Mouse (Mus musculus): Measurements from ENCODE around the gene Ttc41. TPM values are rescaled to one million over a fixed set of nuclear protein-coding genes. Genes with fewer than 3 reads are reported as not detected.

Gene Ttc41
- total RNA-seq, 2 experiments from 2014 or later = 1.3 to 1.7 TPM

GRCm38 (mm10) chr10:86778398-86779116 is 72.9 kb downstream of the Ttc41 start, which contains the start of gene Nt5dc3:
Gene Nt5dc3, plus strand, starts transcription at chr10:86779005.
- peak; percentile 91 to 92 for DNase-seq (ENCODE audit: low spot score in 2 of 2)
- intact Hi-C loops (cut with DNase I) = loop anchor here (2.0 to 10.0 kb wide), 3 partner anchors 44 to 186 kb away; partner anchors contain the start of genes Hsp90b1 and Ttc41

- DNase-seq (ENCODE audit: low spot score in 2 of 2) = peak in 1 of 2 experiments; percentile 27
- intact Hi-C loops (cut with DNase I) = loop anchor here (2.0 to 10.0 kb wide), 3 partner anchors 43 to 186 kb away; partner anchors contain the start of genes Hsp90b1 and Ttc41
These were observed 73.6 kb downstream of the Ttc41 start for GRCm38 (mm10) chr10:86779117-86779755.

- DNase-seq (ENCODE audit: low spot score in 2 of 2) = no peak
- intact Hi-C loops (cut with DNase I) = loop anchor here (2.0 to 10.0 kb wide), 3 partner anchors 42 to 185 kb away; partner anchors contain the start of genes Hsp90b1 and Ttc41
These were observed 74.3 kb downstream of the Ttc41 start for GRCm38 (mm10) chr10:86779816-86780500.

GRCm38 (mm10) chr10:86781641-86782040 is 76.0 kb downstream of the Ttc41 start:
- intact Hi-C loops (cut with DNase I) = no loop called here
- DNase-seq (ENCODE audit: low spot score in 2 of 2) = no peak

GRCm38 (mm10) chr10:86782656-86783055 is 77.0 kb downstream of the Ttc41 start:
- no peak for DNase-seq (ENCODE audit: low spot score in 2 of 2)
- intact Hi-C loops (cut with DNase I) = no loop called here

GRCm38 (mm10) chr10:86783561-86783960 is 78.0 kb downstream of the Ttc41 start:
- no peak for DNase-seq (ENCODE audit: low spot score in 2 of 2)
- intact Hi-C loops (cut with DNase I) = no loop called here

- intact Hi-C loops (cut with DNase I) = no loop called here
- DNase-seq (ENCODE audit: low spot score in 2 of 2) = no peak
These were observed 78.6 kb downstream of the Ttc41 start for GRCm38 (mm10) chr10:86784126-86784675.

GRCm38 (mm10) chr10:86785396-86785795 is 79.8 kb downstream of the Ttc41 start:
- intact Hi-C loops (cut with DNase I) = no loop called here
- no peak for DNase-seq (ENCODE audit: low spot score in 2 of 2)

- no peak for DNase-seq (ENCODE audit: low spot score in 2 of 2)
- intact Hi-C loops (cut with DNase I) = no loop called here
These were observed 80.5 kb downstream of the Ttc41 start for GRCm38 (mm10) chr10:86786083-86786482.

GRCm38 (mm10) chr10:86788193-86788592 is 82.6 kb downstream of the Ttc41 start:
- DNase-seq (ENCODE audit: low spot score in 2 of 2) = no peak
- intact Hi-C loops (cut with DNase I) = no loop called here

- DNase-seq (ENCODE audit: low spot score in 2 of 2) = no peak
- intact Hi-C loops (cut with DNase I) = no loop called here
These were observed 83.6 kb downstream of the Ttc41 start for GRCm38 (mm10) chr10:86789146-86789672.

GRCm38 (mm10) chr10:86791507-86792184 is 86.0 kb downstream of the Ttc41 start:
- intact Hi-C loops (cut with DNase I) = no loop called here
- DNase-seq (ENCODE audit: low spot score in 2 of 2) = no peak

GRCm38 (mm10) chr10:86793509-86793951 is 87.9 kb downstream of the Ttc41 start:
- no peak for DNase-seq (ENCODE audit: low spot score in 2 of 2)
- intact Hi-C loops (cut with DNase I) = no loop called here

- DNase-seq (ENCODE audit: low spot score in 2 of 2) = no peak
- intact Hi-C loops (cut with DNase I) = no loop called here
These were observed 88.6 kb downstream of the Ttc41 start for GRCm38 (mm10) chr10:86794196-86794595.

GRCm38 (mm10) chr10:86794794-86795535 is 89.4 kb downstream of the Ttc41 start:
- intact Hi-C loops (cut with DNase I) = no loop called here
- peak in 1 of 2 experiments; percentile 50 for DNase-seq (ENCODE audit: low spot score in 2 of 2)

- no peak for DNase-seq (ENCODE audit: low spot score in 2 of 2)
- intact Hi-C loops (cut with DNase I) = no loop called here
These were observed 90.6 kb downstream of the Ttc41 start for GRCm38 (mm10) chr10:86796073-86796741.

- no peak for DNase-seq (ENCODE audit: low spot score in 2 of 2)
- intact Hi-C loops (cut with DNase I) = no loop called here
These were observed 101.8 kb downstream of the Ttc41 start for GRCm38 (mm10) chr10:86807362-86807761.
